Mouse (Mus musculus) right cerebral cortex, adult 18-20 months (tissue): Measurements from ENCODE around the gene Kcnk4.

Experiments
- DNase-seq: peaks from one replicate; pipeline ENCODE4 v3.0.0; 2022; ENCODE audit warnings: mixed read lengths

The Kcnk4 gene

GRCm38 (mm10) chr19:6968491-6969271, 34.4 kb upstream of the Kcnk4 start:
- DNase-seq, result no peak

DNA sequence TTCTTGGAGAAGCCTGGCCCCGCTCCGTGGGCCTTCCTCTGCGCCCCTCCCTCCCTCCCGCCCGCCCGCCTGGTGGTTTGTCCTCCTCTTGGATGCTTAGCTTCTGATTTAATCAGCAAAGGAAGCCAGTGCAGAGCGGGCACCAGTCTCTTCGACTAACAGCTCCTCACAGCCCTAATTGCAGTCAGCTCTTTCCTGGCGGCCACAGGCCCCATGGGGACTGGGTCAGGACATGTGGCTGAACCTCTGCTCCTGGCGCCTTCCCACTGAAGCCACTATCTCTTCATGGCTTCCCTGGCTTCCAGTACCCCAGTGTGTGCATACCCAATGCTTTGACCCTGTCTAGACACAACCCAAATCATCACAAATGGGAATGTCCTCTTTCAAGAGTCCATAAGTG, 22.1 kb upstream of the Kcnk4 start:
- no peak for DNase-seq

DNA sequence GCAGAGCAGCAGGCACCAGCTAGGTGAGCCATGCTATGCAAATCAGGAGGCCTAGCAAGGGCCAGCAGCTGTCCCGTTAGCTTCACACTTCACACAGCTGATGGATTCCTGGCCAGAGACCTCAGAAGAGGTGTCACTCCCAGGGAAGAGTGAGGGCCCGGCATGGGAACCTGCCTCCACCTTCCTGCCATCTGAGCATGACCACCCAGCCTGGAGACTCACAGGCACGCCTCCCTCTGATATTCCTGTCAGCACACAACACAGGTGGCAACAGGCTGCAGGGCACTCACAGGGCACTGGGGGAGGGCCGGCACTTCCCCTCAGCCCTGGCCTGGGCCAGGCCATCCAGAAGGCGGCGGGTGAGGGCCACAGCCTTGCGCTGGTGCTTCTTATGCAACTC, 21.1 kb upstream of the Kcnk4 start:
- no peak for DNase-seq

- DNase-seq, result no peak
These were observed 19.7 kb upstream of the Kcnk4 start for GRCm38 (mm10) chr19:6954046-6954445.

GRCm38 (mm10) chr19:6952712-6953037, 18.4 kb upstream of the Kcnk4 start:
- DNase-seq, result no peak

GRCm38 (mm10) chr19:6951994-6952711, 17.8 kb upstream of the Kcnk4 start:
- peak; percentile 69 for DNase-seq

DNA sequence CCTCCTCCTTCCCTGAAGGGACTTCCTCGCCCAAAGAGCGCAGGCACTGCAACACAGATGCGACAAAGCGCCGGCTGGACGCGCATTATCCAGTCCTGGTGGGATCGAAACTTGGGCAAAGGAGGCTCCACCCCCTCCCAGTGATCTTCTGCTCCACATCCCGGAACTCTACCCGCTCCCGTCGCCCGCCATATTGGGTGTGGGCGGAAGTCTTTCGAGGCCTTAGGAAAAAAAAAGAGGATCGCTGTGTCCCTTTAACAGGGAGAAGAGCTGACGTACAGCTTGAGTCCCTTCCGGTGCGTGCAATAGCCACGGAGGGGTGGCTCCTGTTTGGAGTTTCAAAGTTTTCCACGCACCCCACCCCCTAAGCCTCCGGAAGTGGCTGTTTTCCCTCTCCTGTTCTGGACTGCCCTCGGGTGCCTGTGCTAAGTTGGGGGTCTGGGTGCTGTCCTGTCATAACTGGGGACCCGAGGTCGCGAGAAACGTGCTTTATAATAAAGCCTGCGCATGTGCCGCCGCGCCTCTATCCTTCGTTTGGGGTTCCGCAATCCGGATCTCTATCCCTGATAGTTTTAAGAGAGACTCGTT, 17.2 kb upstream of the Kcnk4 start:
- DNase-seq, result peak; percentile 97

GRCm38 (mm10) chr19:6950613-6951153, 16.4 kb upstream of the Kcnk4 start:
- DNase-seq, result peak; percentile 56

DNA sequence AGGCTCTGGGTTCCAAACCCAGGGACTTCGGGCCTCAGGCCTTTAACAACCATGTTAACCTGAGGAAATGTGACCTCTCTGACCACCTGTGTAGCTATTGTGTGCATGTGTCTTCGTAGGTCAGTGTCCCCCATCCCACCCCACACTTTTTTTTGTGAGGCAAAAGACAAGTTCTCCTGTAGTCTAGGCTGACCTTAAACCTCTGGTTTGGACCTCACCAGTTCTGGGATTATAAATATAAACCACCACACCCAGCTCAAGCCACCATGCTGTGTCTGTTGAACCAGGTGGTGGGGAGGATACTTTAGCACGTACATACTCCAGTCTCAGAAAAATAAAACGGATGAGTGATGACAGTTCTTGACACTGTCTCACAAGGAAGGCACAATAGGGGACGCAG, 15.6 kb upstream of the Kcnk4 start:
- no peak for DNase-seq

DNA sequence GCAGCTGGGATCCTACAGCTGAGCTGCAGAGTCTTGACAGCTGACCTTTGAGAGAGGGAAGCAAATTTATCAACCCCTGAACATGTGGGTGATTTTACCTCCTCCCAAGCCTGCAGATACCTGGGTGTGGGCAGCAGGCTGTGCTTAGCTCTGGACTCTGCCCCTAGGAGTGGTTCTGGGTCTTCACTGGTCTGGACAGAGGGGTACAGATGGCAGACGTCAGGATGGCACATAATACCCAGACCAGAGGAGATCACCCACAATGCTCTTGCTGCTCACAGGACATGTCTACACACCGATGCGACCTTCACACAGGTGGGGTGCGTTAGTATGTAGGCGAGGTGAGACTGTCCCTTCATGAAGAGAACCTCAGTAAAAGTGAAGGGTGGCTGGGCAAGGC, 15.2 kb upstream of the Kcnk4 start:
- no peak for DNase-seq

DNA sequence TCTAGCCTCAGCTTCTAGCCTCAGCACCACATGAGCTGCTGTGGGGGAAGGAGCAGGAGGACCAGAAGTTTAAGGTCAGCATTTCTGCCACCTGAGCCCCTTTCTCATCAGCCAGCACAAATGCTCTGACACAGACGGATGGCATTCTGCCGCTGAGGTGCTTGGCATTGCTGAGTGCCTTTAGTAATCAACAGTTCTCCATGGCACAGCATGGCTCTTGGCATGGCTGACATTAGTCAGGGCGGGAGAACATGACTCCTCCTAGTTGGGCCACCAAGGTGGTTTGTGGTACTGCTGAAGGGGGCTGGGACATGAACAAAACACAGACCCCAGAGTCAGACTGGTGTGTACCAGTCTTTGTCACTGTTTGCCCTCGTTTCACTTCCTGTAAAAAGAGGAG, 13.9 kb upstream of the Kcnk4 start:
- DNase-seq, result no peak

DNA sequence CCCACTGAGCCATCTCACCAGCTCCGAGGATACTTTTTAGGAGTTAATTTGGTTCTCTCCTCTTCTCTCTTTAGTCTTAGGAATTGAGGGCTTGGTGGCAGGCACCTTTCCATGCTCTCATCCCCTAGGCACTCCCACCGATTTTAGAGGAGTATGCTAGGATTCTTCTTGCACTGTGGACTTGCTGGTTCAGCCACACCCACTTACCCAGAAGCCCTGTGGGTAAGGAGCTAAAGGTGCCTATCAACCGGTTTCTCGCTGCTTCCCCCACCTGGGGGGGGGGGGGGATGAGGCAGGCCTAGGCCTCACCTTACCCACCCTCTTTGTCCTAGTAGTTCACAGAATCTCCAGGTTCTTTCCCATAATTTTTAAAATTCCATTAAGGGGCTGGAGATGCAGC, 13.4 kb upstream of the Kcnk4 start:
- no peak for DNase-seq

- no peak for DNase-seq
These were observed 9.4 kb upstream of the Kcnk4 start for GRCm38 (mm10) chr19:6943709-6944108.

DNA sequence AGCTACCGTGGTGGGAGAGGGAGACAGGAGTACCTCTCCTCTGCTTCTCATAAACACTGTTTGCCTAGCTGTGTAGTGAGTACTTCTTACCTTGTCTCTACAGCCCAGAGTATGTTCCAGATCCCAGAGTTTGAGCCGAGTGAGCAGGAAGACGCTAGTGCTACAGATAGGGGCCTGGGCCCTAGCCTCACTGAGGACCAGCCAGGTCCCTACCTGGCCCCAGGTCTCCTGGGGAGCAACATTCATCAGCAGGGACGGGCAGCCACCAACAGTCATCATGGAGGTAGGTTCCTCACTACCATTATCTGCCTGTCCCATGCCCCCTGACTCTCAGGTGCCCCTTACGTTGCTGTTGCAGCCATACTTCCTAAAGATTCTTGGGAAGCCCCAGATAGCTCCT, 8.4 kb upstream of the Kcnk4 start:
- DNase-seq, result no peak

- DNase-seq, result peak; percentile 95
These were observed 8.0 kb upstream of the Kcnk4 start, which contains the start of gene Gpr137 for GRCm38 (mm10) chr19:6942249-6942691. Gene Gpr137 (minus strand): TSS chr19:6942480.

DNA sequence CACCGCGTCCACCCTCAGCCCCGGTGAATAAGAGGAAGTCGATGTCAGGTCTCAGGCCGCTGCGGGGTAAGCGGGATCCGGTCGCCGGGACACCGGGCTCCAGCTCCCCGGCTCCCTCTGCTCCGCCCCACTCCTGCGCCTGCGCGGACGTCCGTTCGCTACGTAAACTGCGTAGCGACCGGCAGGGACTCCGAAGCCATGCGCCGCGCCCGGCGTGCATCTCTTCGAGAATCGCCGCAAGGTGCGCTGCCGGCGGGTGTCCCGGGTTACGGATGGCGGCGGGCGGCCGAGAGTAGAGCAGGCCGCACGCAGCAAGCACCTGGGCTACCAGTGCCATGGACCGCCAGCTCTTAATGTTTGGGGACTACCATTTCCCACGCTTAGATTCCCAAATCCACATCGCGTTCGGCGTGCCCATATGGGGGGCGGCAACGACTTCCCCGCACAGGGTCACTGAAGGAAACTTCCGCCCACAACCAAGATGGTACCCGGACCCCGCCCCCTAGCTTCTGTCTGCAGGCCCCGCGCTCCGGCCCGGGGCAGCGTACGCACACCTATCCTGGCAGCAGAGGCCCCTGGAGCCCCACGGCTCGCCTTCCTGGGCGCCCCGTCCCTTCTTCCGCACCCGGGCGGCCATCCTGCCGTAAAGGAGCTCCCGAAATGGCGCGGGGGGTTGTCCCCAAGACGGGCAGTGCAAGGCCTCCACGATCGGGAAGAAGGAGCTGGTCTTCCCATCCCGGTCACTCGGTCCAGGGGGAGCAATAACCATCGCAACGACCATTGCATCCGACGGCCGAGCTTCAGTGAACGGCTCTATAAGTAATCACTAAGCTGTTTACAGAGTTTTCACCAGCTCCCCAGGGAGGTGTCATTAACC, 7.3 kb upstream of the Kcnk4 start, which contains the start of gene Bad:
Gene Bad, plus strand, starts transcription at position 490 of the 877 bp plus-strand sequence.
- DNase-seq, result peak; percentile 92

DNA sequence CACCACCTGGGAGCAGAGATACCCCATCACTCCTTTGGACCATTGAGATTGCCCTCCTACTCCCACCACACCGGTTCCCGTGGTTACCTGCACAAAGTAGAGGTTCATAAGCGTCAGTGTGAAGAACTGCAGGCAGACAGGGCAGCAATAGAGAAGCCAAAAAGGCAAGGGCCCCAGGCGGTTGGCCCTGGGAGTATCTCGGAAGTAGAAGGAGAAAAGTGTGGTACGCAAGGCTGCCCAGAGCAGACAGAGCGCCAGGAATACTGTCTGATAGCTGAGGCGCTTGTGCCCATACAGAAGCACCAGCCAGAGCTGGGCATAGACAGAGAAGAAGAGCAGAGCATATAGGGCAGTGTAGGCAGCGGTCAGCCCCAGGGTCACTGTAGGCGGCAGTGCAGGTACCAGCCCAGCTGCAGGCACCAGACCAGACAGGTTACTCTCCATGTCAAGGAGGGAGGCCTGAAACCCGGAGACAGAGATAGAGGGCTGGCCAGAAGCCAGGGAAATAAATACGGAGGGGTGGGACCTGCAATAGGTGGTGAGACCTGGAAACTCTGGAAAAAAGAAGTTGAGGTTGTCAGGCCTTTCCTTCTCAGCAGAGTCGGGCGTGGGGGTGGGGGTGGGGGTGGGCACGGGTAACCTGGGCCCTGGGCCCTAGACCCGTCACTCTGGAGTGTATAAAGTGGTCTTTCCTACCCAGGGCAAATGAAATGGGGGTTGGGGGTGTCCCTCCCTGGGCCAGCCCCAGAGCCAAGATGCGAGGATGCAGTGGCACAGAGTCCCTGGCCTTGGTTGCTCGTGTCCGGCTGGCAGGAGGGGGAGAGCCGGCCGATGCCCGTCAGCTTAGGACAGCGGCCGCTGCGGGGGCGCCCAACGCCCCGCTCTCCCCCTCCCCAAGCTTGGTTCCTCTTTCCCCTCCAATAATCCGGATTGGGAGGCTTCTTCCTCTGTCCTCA, 6.4 kb upstream of the Kcnk4 start:
- no peak for DNase-seq

DNA sequence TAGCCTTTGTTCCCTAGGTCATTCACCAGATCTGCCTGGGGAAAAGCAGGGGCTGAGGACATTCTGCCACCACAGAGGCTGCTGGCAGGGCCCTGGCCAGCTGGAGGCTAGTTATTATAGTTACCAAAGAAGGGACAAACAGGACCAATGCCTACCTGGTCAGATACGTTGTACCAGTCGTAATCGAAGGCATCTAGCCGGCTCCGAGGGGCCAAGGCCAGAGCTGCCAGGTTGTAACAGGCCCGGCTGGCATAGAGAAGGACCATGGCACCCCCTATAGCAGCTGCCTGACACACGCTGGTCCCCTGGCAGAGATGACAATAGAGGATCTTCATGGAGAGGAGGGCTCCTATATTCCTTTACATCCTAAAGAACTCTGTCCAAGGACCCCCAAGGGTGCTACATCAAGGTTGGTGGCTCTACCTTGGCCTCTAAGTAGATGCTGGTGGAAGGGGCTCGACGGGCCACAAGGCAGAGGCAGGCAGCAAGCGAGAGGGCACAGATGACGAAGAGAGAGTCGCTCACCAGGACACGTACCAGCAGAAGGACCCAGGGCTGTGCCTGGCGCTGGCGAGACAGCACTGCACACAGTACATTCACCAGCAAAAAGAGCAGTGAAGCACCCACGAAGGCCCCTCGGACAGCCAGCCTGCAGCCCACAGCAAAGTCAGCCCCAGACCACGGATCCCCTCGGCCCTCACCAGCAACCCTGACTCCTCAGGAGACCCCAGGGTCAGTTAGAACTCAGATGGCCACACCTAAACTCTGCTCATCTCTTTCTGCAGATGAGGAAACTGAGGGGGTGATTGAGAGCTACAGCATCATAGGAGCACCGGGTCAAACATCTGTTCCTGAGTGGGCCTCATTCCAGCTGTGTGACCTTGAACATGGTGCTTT, 5.0 kb upstream of the Kcnk4 start:
- no peak for DNase-seq

DNA sequence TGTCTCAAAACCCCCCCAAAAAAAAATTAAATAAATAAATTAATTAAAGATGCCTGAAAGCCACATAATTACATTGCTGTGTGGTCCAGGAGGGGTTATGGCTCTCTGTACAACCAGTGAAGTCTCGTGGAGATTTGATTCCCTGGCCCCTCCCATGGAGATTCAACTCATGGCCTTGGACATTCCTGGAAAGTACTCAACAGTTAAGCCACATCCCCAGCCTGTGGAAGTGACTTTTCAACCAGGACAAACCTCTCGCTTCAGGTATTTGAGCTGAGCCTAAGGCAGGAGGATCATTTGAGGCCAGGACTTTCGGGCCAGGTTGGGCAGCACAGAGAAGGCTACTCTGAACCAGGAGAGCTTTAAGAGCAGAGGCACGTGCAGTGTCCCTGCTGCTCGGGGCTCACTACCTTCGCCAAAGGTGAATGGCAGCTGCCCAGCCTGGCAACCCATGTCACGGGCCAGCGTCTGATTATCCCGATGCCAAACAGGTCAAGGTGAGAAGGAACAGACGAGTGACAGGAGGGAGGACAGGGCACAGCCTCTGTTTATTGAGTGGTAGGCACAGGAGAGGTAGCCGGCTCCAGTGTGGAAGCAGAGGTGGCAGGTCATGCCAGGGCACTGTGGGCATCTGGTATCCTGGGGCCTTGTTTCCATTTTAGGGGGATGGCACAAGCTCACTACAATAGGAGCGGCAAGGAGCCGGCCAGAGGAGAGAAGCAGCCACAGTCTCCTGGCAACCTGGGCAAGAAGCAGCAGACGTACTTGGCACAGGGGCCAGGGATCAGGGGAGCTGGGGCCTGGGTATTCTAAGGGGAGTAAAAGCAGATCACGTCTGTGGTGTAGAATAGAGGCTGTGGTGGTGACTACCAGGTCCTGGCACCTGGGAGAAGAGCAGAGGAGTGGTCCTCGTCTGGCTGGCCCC, 3.5 kb upstream of the Kcnk4 start:
- DNase-seq, result no peak
